Mouse (Mus musculus) testis, postnatal 14 days (tissue): ENCODE data around the gene Smpdl3a.

ENCODE experiments used
- DNase-seq: peaks from one replicate; pipeline ENCODE4 v3.0.0; 2021; ENCODE audit warnings: low spot score

The Smpdl3a gene

DNA sequence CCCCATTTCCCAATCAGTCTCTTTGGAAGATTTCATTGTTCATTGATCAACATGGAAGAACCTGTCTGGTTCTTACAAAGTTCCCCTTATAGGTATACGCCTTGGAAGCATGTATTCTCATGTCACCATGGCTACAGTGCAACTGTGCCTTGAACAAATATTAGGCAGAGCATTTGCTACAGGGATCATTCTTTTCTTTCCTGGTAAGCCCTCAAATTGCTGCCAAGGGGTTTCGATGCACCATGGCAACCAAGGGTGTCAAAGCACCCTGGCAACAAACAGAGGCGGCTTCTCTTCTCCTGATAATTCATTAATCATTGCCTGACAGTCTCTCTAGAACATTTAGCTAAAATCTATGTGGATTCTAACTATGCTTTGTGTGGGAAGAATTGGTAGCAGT lies 28.3 kb downstream of the Smpdl3a start:
- no peak for DNase-seq

DNA sequence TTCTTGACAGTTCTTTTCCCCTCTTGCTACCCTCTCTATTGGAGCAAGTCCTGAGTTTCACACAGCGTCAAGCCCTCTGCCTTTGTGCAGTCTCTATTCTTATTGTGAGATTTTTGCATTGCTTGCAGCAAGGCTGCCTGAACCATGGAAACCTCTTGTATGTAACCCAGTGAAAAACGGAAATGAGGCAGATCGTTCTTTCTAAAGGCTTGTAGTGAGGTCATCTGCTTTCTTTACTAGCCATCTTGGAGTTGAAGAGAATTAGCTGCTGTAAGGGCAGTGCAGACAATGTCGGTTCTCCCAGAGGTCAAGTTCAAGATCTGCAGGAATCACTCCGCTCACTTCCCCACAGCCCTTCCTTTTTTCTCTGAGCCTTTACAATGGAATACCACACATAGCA lies 34.5 kb downstream of the Smpdl3a start:
- no peak for DNase-seq

DNA sequence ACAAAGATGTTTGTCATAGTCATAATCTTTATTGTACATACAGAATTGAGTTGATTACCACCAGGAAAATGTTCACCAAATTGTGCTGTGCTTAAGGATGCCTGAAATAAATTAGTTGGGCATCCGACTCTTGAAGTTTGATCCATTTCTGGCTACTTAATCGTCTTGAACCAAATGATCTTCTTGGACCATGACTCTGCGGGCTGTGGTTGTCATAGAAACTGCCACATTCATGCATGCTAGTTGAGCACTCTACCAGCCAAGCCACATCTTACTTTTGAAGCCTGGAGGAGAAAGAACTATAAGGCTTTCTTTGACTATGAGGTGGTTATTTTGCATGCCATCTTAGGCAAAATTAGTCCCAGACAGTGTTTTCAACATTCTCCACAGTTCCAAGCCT lies 35.5 kb downstream of the Smpdl3a start:
- DNase-seq, result no peak

DNA sequence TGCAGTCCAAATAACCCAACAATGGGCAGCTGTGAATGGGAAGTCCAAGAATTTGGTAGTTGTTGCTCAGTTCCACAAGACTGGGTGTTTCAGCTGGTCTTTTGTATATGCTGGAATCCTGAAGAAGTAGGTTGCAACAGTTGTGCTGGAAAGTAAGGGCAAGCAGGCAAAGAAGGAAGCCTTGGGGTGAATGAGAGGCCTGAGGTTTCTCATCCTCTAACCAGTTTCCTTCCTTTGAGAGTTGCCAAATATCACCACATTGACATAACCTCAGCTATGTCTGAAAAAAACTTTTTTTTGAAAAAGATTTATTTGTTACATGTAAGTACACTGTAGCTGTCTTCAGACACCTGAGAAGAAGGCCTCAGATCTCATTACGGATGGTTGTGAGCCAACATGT lies 41.0 kb downstream of the Smpdl3a start:
- DNase-seq, result no peak

DNA sequence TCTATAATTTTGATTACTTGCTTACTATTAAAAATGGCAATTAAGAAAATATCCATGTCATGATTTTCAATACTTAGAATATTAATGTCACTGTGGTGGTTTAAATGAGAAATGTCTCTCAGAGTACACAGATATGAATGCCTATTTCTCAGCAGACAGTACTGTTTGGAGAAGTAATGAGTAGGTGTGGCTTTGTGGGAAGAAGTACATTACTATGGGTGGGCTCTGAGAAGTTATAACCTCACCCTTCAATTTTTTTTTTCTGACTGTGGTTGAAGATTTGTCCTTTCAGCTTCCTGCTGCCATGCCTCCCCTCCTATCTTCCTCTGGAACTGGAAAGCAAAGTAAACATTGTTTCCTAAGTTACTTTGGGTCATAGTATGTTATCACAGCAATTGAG lies 41.8 kb downstream of the Smpdl3a start:
- DNase-seq, result no peak

DNA sequence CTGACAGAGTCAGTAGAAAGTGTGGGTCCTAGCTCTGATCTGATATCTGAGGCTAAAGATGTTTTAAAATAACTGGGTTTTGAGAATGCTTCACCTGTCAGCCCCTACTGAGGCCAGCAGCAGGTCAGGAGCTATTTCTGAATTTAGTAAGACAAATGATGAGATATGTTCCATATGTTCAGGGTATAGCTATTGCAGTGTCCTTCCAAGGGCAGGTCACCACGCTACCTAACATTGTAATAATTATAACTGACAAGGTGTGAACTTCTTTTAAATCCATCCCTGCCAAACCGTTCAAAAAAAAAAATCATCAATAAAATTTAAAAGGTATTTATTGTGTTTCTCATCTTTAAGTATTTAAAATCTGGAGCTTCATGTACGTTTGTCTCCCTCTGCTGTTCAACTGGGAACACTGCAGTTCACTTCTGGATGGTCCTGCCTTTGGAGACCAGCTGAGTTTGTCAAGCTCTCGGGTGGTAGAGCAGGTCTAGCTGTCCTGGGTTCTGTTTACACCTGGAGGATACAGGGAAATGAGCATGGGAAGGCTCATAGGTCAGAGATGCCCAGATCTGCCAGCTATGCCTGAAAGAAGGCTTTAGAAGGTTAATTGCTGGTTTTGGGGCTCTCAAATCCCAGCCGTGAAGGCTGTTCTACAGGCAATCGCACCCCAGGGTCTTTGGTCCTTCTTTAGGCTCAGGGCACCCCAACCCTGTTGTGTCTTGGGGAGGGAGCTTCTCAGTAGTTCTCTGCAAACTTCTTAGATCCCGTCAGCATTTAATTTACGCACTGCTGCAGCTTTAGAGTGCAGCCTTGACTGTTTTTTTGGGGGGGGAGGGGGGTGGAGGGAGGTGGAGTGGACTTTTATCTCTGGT lies 47.7 kb downstream of the Smpdl3a start:
- peak; percentile 9 for DNase-seq

DNA sequence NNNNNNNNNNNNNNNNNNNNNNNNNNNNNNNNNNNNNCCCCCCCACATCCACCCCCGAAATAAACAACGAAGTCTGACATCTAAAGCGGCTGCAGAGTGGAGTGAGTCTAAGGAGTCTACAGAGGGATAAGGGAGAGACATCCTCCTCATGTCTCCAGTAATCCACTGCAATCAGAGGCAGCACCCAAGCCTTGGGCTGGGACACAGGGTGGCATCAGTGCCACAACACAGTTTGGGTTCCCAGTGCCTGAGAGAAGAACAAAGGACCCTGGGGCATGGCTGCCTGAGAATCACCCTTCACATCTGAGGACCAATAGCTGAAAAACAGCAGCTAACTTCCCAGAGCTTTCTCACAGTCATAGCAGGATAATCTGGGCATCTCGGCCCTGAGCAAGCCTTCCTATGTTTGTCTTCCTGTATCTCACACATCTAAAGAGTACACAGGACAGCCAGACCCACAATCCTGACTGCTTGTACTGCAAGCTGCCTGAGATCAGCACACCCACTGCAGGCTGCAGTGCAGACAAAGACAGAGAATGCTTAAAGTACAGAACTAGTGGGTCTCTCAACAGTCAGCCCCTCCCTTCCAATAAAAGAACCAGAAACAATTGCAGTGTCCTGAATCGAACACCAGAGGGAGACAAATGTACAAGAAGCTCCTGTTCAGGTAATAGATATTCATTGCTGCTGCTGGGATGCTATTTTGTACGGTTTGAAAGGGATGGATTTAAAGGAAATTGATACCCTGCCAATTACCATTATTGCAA lies 54.0 kb downstream of the Smpdl3a start:
- DNase-seq, result no peak
